Mouse (Mus musculus): ENCODE results near the gene Slc5a2.

Gene Slc5a2

GRCm38 (mm10) chr7:128248081-128249042 is 17.1 kb upstream of the Slc5a2 start:
- intact Hi-C loops (cut with DNase I) = loop anchor here (5.0 kb wide), 1 partner anchor 44 kb away; no protein-coding TSS in a partner anchor

DNA sequence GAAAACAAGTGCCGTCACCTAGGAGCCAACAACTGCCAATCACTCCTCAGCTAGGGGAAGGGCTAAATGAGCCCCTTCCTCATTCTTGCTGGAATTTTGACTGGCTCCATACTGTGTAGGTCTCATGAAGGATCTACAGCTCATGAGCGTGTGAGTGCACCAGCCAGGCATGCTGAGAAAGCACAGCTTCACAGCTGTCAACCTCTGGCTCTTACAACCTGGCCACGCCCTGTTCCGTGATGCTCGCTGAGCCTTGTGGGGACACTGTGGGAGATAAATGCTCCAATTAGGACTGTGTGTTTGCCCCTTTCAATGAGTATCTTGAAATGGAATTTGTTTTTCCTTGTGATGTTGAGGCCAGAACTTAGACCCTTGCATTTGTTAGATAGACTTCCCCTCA is 15.5 kb upstream of the Slc5a2 start:
- intact Hi-C loops (cut with DNase I) = loop anchor here (5.0 kb wide), 1 partner anchor 42 kb away; no protein-coding TSS in a partner anchor

GRCm38 (mm10) chr7:128251946-128252345 is 13.5 kb upstream of the Slc5a2 start:
- intact Hi-C loops (cut with DNase I) = no loop called here

DNA sequence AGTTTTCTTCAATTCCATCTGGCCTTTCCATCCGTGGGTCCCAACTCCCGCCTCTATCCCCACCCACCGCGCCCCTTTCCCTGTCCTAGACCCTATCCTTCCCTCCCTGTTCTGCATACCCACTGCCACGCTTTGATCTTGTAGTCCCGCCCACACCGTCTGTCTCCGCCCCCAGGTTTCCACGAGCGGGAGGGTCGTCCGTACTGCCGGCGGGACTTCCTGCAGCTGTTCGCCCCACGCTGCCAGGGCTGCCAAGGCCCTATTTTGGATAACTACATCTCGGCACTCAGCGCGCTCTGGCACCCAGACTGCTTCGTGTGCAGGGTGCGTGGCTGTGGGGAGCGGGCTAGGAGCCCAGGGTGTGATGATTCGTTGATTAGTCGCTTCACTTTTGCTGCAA is 12.8 kb upstream of the Slc5a2 start:
- intact Hi-C loops (cut with DNase I) = no loop called here

DNA sequence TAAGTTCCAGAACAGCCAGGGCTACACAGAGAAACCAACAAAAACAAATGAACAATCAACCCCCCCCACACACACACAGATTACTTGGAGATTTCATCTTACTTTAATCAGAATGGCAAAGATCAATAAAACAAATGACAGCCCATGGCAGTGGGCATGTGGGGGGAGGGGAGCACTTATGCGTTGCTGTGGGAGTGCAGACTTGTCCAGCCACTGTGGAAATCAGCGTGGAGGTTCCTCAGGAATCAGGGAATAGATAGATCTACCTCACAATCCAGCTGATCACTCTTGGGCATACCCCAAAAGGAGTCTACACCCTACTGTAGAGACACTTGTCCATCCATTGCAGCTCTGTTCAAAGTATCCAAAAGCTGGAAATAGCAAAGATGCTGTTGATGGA is 10.5 kb upstream of the Slc5a2 start:
- intact Hi-C loops (cut with DNase I) = no loop called here

GRCm38 (mm10) chr7:128255757-128256156 is 9.7 kb upstream of the Slc5a2 start:
- intact Hi-C loops (cut with DNase I) = no loop called here

- intact Hi-C loops (cut with DNase I) = no loop called here
These were observed 8.6 kb upstream of the Slc5a2 start for GRCm38 (mm10) chr7:128256783-128257334.

- intact Hi-C loops (cut with DNase I) = no loop called here
These were observed 599 bp downstream of the Slc5a2 start for GRCm38 (mm10) chr7:128266056-128266455.

DNA sequence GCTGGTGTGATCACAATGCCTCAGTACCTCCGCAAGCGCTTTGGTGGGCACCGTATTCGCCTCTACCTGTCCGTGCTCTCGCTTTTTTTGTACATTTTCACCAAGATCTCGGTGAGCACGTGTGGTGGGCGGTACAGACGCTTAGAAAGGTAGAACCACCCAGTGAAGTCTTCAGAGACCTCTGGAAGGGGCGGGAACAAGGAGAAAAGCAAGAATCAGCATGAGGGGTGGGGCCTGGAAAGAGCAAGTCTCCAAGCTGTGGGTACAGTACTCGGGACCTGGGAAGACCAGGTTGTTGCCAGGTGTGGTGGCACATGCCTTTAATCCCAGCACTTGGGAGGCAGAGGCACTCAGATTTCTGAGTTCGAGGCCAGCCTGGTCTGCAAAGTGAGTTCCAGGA is 1.9 kb downstream of the Slc5a2 start:
- intact Hi-C loops (cut with DNase I) = no loop called here

DNA sequence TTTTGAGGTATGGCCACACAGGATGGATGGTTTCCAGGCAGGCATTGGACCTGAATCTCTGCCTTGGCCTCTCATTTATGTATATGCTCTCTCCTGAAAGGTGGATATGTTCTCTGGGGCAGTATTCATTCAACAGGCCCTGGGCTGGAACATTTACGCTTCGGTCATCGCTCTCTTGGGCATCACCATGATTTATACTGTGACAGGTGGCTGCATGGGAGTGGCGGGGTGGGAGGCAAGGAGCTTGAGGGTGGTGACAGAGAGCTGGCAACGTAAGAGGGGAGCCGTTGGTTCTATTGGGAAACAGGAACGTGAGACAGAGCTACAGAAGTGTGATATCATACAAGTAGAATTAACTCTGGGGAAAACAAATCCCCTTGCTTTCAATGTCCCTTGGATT is 2.4 kb downstream of the Slc5a2 start:
- intact Hi-C loops (cut with DNase I) = no loop called here

DNA sequence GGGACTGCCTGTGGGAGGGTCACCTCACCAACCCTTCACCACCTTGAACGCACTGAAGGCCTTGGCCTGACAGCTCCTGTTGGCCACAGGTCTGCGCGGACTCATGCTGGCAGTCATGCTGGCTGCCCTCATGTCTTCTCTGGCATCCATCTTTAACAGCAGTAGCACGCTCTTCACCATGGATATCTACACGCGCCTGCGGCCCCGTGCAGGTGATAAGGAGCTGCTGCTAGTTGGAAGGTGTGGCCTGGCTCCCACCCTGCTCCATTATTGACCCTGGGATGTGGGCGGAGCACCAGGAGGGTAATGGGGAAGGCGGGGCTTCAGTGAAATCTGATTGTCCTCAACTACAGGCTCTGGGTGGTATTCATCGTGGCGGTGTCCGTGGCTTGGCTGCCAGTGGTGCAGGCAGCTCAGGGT is 5.0 kb downstream of the Slc5a2 start:
- intact Hi-C loops (cut with DNase I) = no loop called here

DNA sequence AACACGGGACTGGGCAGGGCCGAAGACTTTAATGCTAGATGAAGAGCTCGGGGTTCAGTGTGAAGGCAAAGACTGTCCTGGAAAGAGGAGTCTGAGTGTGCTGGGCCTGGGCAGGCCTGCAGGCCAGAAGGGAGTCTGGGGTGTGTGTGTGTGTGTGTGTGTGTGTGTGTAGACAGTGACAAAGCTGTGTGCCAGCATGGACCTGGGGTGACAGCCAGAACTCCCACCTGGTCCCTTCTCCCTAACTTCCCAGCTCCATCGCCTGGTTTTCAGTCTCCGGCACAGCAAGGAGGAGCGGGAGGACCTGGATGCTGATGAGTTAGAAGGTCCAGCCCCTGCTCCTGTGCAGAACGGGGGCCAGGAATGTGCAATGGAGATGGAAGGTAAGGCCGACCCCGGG is 6.0 kb downstream of the Slc5a2 start:
- intact Hi-C loops (cut with DNase I) = no loop called here

DNA sequence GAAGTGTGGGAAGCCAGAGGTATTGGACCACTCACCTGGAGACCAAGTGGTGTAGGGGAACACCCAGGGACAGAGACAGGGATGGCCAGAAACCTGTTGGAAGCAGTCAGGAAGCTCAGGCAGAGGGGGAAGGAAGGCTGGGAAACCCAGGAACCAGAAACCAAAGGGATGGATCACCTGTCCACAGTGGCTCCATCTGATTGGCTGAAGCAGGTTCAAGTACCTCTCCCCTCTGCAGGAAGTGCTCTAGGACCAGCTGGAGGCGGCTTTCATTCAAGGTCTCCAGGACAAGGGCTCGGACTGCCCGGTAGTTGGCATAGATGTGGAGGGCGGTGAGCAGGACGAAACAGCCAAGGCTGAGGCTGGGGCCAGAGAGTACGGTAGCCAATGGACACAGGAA is 10.6 kb downstream of the Slc5a2 start:
- intact Hi-C loops (cut with DNase I) = no loop called here

DNA sequence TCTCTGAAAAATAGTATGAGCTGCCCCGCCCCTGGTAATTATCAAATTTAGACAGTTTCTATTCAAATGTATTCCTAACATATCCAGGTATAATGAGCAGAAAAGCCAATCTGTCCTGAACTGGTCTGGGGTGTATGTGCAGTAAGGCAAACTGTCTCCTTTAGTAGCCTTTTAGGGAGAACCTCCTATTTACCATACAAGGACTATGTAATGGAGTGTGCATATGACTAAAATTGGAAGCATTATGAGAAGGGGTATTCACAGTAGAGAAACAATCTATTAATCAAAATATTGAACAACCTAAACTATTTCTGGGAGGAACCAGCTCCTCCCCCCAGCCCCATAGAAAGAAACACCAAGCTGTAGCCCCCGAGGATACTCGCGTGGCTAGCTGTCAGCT is 14.3 kb downstream of the Slc5a2 start:
- intact Hi-C loops (cut with DNase I) = no loop called here

DNA sequence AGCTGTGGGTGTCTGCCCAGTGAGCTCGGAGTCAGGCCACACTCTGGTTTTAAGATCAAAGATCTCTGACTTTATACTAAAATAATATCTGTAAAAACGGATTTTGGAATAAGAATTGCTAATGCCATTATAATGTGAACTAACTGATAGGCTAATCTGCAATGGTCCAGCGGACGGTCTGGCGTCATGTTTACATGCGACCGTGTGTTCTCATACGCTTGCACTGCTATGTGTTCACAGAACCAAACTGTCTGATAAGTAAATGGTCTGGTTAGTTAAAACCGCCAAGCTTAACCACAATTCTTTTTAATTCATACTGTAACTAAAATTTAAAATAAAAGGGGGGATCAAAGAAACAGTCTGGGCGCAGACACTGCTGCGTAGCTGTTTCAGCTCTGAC is 16.3 kb downstream of the Slc5a2 start:
- intact Hi-C loops (cut with DNase I) = no loop called here

DNA sequence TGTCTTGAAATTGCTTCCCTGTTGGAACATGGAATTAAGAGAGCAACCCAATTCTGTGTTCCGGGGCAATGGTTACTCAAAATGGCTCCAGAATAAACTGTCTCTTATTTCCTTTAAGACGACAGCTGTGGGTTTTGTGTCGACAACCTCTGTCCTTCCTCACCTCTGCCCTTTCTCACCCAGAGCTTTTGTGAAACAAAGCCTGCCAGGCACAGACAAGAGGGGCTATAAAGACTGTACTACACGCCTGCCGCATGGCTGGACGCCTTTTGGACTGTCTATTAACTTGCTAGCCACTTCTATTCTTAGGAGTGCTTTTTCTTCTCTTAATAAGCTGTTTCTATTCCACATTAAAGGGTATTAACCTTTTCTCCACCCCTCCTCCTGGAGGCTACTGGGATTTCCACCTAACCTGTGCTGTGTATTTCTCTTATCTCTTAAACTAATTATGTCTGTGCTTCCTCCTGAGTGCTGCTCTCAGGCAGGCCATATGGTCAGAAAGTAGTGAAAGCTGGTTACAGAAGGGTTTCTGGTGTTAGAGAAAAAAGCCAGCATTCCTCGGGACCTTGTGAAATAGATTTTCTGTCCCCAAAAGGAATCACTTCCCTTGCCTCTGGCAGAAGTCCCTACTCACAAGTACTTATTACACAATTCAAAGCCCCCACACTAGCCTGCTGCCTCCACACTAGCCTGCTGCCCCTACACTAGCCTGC is 17.2 kb downstream of the Slc5a2 start:
- intact Hi-C loops (cut with DNase I) = no loop called here

DNA sequence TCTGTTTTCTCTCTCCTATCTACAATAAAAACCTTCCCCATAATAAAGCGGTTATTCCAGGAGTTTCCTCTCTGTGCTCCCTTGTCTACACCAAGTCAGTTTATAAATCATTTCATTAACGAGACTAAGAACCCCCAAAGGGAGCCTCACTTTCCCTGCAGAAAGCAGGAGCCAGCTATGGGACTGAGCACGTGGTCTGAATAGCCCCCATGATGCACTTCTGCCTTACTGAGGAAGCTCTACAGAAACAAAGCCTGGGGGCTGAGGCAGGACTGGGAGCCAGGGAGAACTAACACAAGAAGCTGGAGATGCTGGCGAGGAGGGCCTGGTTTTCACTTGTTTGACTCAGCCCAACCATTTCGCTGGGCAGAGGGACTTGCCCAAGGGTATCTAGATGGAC is 18.6 kb downstream of the Slc5a2 start:
- intact Hi-C loops (cut with DNase I) = no loop called here

- intact Hi-C loops (cut with DNase I) = no loop called here
These were observed 19.6 kb downstream of the Slc5a2 start for GRCm38 (mm10) chr7:128285060-128285459.

DNA sequence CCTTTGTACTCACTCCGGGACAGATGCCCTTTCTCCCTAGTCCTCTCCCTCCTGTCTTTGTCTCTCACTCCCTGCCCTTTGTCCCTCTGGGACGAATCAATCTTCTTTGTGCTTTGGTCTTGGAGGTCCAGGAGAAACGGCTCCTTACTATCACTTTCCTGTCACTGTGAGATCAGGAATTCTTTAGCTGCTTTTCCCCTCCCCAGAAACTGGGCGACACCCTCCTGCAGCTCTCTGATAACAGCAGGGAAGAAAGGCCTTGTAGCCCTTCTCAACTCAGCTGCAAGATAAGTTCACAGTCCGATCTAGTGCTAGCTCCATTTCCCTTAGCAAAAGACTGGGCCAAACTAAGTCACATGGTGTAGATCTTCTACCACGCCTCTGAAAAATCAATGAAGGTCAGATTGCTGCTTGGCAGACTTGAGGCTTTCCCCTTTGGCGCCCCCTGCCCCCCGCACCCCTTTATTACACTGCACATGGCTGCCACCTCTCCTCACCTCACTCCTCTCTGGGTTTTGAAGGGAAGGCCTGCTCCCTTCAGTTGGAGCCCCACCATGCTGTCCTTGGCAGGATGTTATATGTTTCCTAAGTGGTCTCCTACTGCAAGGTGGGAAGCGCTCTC is 23.6 kb downstream of the Slc5a2 start:
- intact Hi-C loops (cut with DNase I) = no loop called here

- intact Hi-C loops (cut with DNase I) = loop anchor here (5.0 kb wide), 1 partner anchor 47 kb away; the partner anchor contains the start of gene Tgfb1i1
These were observed 29.3 kb downstream of the Slc5a2 start for GRCm38 (mm10) chr7:128294785-128295184.

- intact Hi-C loops (cut with DNase I) = no loop called here
These were observed 31.1 kb downstream of the Slc5a2 start for GRCm38 (mm10) chr7:128296514-128296913.

DNA sequence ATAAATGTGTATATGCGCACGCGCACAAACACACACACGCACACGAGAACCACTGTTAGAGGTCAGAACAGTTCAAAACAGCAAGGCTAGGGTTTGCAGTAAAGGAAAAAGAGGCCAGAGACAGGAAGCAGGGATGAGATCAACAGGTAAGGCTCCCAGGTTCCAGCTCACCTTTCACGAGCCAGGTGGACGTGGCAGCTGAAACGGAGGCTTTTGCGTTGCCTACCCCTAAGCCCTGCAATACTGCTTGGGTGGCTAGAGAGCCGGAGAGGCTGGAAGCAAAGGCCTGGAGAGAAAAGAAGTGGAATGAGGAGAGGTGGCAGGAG is 31.8 kb downstream of the Slc5a2 start:
- intact Hi-C loops (cut with DNase I) = no loop called here

Measured in adrenal gland (tissue).